Mouse (Mus musculus) embryonic fibroblast, embryonic 13.5 days (primary cell): ENCODE results near the gene BC049762.

Source experiments
- CTCF ChIP-seq: IDR thresholded peaks from 2 replicates; pipeline ENCODE4 v1.5.1; 2011; ENCODE audit warnings: mild to moderate bottlenecking, control low read depth, low read length, moderate library complexity, borderline replicate concordance; ENCODE audit not compliant: insufficient read depth
- POLR2A ChIP-seq: IDR thresholded peaks from 2 replicates; pipeline ENCODE4 v1.6.1; 2011; ENCODE audit warnings: low read depth, mild to moderate bottlenecking, control low read depth, low read length, moderate library complexity

DNA sequence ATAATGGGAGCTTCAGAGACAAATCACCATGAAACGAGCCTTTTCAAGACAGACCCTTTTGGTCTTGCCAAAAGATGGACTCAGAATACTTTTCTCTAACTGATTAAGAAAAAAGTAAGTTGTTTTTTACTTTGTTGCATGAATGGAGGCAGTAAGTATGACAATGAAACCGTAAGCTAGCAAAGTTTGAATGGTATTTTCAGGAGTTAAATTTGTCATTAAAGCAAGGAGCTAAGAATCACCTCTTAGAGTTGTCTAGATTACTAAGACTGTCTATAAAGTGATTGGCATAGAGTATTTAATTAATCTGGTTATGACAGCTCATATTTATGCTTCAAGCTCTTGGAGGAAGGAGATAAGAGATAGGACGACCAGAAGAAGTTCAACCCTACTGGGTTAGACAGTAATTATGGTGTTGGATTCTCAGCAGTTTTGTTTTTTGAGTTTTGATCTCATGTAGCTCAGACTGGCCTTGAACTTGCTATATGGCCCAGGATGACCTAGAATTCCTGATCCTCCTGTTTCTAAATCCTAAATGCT lies 1.1 kb downstream of the BC049762 start, which contains the start of gene Clk4:
- TF ChIP-seq POLR2A, result no peak
- TF ChIP-seq CTCF, result no peak
